Mouse (Mus musculus) right cerebral cortex, adult 2 months (tissue): ENCODE measurements around the gene Chrna1.

ENCODE experiments used
- DNase-seq, 2 experiments: peaks; one replicate each; pipeline ENCODE4 v3.0.0; 2021 to 2022; ENCODE audit warnings: low spot score in 2 of 2

The Chrna1 gene

GRCm38 (mm10) chr2:73521737-73522136, 58.4 kb downstream of the Chrna1 start:
- no peak for DNase-seq

GRCm38 (mm10) chr2:73518966-73519365, 61.2 kb downstream of the Chrna1 start:
- no peak for DNase-seq

- no peak for DNase-seq
Observed at GRCm38 (mm10) chr2:73518311-73518710, 61.8 kb downstream of the Chrna1 start.

GRCm38 (mm10) chr2:73514178-73514577, 66.0 kb downstream of the Chrna1 start:
- DNase-seq = no peak
